Mouse (Mus musculus) adrenal gland, postnatal 0 days (tissue): ENCODE results near the gene Klhl9. TPM values are rescaled to one million over a fixed set of nuclear protein-coding genes. Genes with fewer than 3 reads are reported as not detected.

ENCODE experiments used
- polyA plus RNA-seq: library from polyadenylated mRNA; unstranded; fragments of >200 nt; fragmentation: Nextera tagmentation; extraction: Ambion mirVana; gene quantifications from 2 replicates; pipeline ENCODE4 v1.2.1, GENCODE M21; 2015

Klhl9 gene
- 46.9 and 55.5 TPM in 2 replicates for polyA plus RNA-seq

DNA sequence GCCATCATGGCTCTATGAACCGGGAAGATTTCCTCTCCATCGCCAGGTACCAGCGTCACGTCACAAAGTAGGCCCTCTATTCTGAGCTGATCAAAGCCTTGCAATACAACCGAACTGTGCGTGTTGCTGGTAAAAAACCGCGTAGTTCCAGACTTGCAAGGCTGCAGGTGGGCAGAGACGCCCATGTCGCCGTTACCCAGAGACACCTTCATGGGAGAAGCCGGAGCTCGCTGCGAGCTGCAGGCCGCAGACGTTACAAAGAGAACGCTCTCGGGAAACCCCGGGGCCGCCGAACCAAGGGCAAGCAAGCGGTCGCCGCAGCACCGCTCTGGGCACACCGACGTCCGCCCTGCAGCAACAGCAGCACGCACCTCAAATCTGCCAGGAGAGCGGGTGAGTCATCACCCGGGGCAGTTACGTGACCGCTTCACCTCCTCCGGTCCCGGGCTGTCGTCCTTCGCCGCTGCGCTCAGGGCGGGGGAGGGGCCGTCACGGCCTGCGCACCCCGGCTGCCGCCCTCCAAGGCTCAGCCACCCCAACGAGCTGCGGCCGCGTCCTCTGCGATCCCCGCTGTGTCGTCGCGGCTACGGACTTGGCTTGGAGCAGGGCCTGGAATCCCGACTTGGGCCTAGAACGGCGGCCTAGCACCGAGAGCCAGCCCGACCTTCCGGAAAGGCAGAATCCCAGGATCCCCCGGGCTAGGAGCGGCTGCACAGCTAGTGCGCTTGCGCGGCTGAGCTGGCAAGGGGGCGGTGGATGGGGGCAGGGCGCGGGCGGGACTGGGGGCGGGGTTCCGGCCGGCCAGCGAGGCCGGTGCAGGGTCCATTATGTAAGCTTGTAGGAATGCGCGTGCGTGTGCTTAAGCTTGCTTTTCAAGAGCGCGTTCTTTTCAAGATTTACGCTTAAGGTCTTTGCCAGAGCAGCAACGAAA is at the start of gene Klhl9, which contains the start of gene Gm26566:
TSS of gene Klhl9 (minus strand) at position 675 of the 931 bp plus-strand sequence.
TSS of gene Gm26566 (plus strand) at position 15 of the 931 bp plus-strand sequence.

DNA sequence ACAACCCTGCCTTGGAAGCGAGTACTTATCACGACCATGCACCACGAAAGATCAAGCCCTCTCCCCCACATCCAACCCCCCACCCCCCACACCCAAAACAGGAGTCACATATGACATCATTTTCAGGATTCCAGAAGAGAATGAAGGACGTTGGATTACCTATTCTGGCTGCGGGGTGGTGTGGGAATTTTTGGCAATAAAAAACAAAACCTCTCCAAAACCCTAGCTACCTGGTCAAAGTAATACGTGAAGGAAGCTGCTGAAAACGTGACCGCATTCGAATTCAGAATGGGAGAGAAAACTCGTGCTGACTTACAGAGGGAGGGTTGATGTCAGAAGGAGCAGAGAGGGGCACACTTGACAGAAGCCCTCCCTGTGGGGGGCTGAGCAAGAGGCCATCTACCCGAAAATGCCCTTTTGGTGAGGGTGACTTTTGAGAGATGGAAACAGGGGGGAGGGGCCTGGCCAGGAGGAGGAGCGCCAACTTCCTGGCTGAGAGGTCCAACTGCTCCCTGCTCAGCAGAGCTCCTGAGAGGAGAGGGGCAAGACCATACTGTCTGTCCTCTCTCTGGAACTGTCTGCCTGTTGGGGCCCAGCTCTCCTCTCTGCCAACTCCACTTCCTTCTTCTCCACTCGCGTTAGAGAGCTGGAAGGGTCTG is 37.5 kb upstream of the Klhl9 start, which contains the start of gene Gm13283:
TSS of gene Gm13283 (plus strand) at position 510 of the 659 bp plus-strand sequence.

DNA sequence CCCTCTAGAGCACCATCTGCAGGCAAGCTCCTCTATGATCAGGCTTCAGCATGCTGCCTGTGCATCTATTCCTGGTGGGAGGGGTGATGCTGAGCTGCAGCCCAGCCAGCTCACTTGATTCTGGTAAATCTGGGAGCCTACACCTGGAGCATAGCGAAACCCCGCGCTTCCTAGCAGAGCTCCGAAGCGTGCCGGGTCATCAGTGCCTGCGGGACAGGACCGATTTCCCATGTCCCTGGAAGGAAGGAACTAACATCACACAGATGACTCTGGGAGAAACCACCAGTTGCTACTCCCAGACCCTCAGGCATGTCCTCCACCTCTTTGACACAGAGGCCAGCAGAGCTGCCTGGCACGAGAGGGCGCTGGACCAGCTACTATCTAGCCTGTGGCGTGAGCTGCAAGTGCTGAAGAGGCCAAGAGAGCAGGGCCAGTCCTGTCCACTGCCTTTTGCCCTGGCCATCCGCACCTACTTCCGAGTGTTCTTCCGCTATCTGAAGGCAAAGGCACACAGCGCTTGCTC is 32.6 kb upstream of the Klhl9 start, which contains the start of gene Gm13271:
TSS of gene Gm13271 (plus strand) at position 51 of the 523 bp plus-strand sequence.

DNA sequence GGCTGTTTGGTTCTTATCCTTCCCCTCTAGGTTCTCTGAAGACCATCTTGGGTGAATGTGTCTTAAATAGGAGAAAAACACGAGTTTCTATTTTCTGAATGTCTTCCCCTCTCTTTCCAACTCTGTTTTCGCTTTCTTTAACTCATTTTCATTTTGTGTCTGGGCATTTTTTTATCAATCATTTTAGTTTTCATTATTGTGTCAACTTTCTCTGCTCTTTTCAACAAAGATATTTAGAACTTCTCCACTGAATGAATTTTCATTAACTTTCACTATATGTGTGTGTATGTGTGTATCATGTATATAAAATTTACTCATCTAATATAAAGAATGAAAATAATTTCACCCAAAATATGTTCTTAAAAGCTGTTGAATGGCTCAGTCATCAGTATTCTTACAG is 31.0 kb downstream of the Klhl9 start, which contains the start of gene Ifnab:
TSS of gene Ifnab (minus strand) at position 101 of the 400 bp plus-strand sequence.

DNA sequence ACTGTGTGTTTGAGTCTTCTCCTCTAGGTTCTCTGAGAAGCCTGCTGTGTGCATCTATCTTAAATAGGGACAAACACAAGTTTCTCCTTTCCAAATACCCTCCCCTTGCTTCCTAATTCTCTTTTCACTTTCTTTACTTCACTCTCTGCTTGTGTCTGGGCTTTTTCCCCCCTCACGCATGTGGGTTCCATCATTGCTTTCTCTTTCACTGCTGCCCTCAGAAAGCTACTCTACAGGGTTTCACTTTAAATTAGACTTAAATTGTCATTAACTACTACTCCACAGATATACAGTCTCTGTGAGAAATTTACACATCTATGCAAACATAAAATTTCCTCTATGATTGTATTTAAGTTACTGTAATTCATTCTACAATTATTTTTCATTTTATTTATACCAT is 38.5 kb downstream of the Klhl9 start, which contains the start of gene Ifna2:
TSS of gene Ifna2 (minus strand) at position 101 of the 400 bp plus-strand sequence.

DNA sequence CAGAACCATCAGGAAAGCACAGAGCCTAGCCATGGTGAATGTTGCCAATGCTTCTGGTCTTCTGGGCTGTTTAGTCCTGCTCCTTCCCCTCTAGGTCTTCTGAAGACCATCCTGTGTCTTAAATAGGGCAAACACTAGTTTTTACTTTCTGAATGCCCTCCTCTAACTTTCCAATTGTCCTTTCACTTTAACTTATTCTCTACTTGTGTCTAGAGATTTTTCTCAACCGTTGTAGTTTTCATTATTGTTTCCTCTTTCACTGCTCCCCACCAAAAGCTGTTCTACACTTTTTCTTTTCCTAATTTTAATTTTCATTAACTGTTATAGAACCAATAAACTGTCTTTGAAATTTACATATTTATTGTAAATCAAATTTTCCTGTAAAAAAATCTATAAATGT is 45.4 kb downstream of the Klhl9 start, which contains the start of gene Ifna16:
TSS of gene Ifna16 (minus strand) at position 101 of the 400 bp plus-strand sequence.

Other genes with a start within 250 kb of the Klhl9 start
- not detected in 2 replicates for gene Ifnb1, start 199.7 kb downstream of the Klhl9 start, polyA plus RNA-seq
- gene Ifna15, start 164.2 kb downstream of the Klhl9 start, polyA plus RNA-seq: not detected in 2 replicates
- gene Ifna14, start 150.7 kb downstream of the Klhl9 start, polyA plus RNA-seq: not detected in 2 replicates
- not detected in 2 replicates for gene Ifna9, start 130.1 kb downstream of the Klhl9 start, polyA plus RNA-seq
- gene Ifna12, start 119.1 kb downstream of the Klhl9 start, polyA plus RNA-seq: not detected in 2 replicates
- not detected in 2 replicates for gene C87499, start 88.1 kb downstream of the Klhl9 start, polyA plus RNA-seq
- gene Ifna13, start 78.0 kb downstream of the Klhl9 start, polyA plus RNA-seq: not detected in 2 replicates
- not detected in 2 replicates for gene Ifna16, start 45.5 kb downstream of the Klhl9 start, polyA plus RNA-seq
- not detected in 2 replicates for gene Ifna2, start 38.6 kb downstream of the Klhl9 start, polyA plus RNA-seq
- gene Ifnab, start 31.1 kb downstream of the Klhl9 start, polyA plus RNA-seq: not detected in 2 replicates
- 0.43 and 0.80 TPM in 2 replicates for gene Gm26566, start 660 bp downstream of the Klhl9 start, polyA plus RNA-seq
- not detected in 2 replicates for gene Gm13271, start 32.4 kb upstream of the Klhl9 start, polyA plus RNA-seq
- 0.28 TPM in 1 of 2 replicates, not detected in the other for gene Gm13283, start 37.7 kb upstream of the Klhl9 start, polyA plus RNA-seq
- gene Gm13290, start 51.4 kb upstream of the Klhl9 start, polyA plus RNA-seq: 0.35 TPM in 1 of 2 replicates, not detected in the other
- gene Gm13289, start 54.5 kb upstream of the Klhl9 start, polyA plus RNA-seq: not detected in 2 replicates
- not detected in 2 replicates for gene Gm13272, start 57.4 kb upstream of the Klhl9 start, polyA plus RNA-seq
- not detected in 2 replicates for gene Ifnz, start 59.7 kb upstream of the Klhl9 start, polyA plus RNA-seq
- gene Gm13276, start 63.2 kb upstream of the Klhl9 start, polyA plus RNA-seq: not detected in 2 replicates
- gene Gm13277, start 66.2 kb upstream of the Klhl9 start, polyA plus RNA-seq: not detected in 2 replicates
- not detected in 2 replicates for gene Gm13278, start 69.1 kb upstream of the Klhl9 start, polyA plus RNA-seq
- gene Gm13275, start 72.0 kb upstream of the Klhl9 start, polyA plus RNA-seq: not detected in 2 replicates
- not detected in 2 replicates for gene Gm13279, start 74.9 kb upstream of the Klhl9 start, polyA plus RNA-seq
- 0.70 and 1.2 TPM in 2 replicates for gene Gm13285, start 77.2 kb upstream of the Klhl9 start, polyA plus RNA-seq
- not detected in 2 replicates for gene Gm13287, start 80.8 kb upstream of the Klhl9 start, polyA plus RNA-seq
- gene Gm13288, start 83.1 kb upstream of the Klhl9 start, polyA plus RNA-seq: not detected in 2 replicates
- not detected in 2 replicates for gene Ifna7, start 93.8 kb upstream of the Klhl9 start, polyA plus RNA-seq
- not detected in 2 replicates for gene Ifna11, start 97.5 kb upstream of the Klhl9 start, polyA plus RNA-seq
- not detected in 2 replicates for gene Ifna6, start 105.0 kb upstream of the Klhl9 start, polyA plus RNA-seq
- gene Ifna5, start 113.1 kb upstream of the Klhl9 start, polyA plus RNA-seq: not detected in 2 replicates
- not detected in 2 replicates for gene Ifna4, start 119.4 kb upstream of the Klhl9 start, polyA plus RNA-seq
- not detected in 2 replicates for gene Ifna1, start 127.6 kb upstream of the Klhl9 start, polyA plus RNA-seq
- not detected in 2 replicates for gene Ifne, start 157.7 kb upstream of the Klhl9 start, polyA plus RNA-seq